Mouse (Mus musculus) ES-CJ7 (cell line): ENCODE measurements around the gene Hes3.

ENCODE experiments used
- DNase-seq: peaks from one replicate; pipeline ENCODE4 v3.0.0; 2011; ENCODE audit warnings: low read depth, low spot score

Hes3 gene

GRCm38 (mm10) chr4:152305991-152306390 lies 14.5 kb upstream of the Hes3 start:
- no peak for DNase-seq

GRCm38 (mm10) chr4:152304685-152305084 lies 13.2 kb upstream of the Hes3 start:
- no peak for DNase-seq

- no peak for DNase-seq
Observed at GRCm38 (mm10) chr4:152303172-152303571, 11.7 kb upstream of the Hes3 start.

GRCm38 (mm10) chr4:152302012-152302411 lies 10.6 kb upstream of the Hes3 start:
- no peak for DNase-seq

GRCm38 (mm10) chr4:152300375-152300774 lies 8.9 kb upstream of the Hes3 start:
- DNase-seq = no peak

- no peak for DNase-seq
Observed at GRCm38 (mm10) chr4:152298836-152299235, 7.4 kb upstream of the Hes3 start.

GRCm38 (mm10) chr4:152296874-152297861 lies 5.7 kb upstream of the Hes3 start, which contains the start of gene Icmt:
Icmt (plus strand) TSS chr4:152297227.
- DNase-seq = peak; percentile 99

GRCm38 (mm10) chr4:152296371-152296770 lies 4.9 kb upstream of the Hes3 start:
- DNase-seq = no peak

GRCm38 (mm10) chr4:152295916-152296315 lies 4.5 kb upstream of the Hes3 start:
- DNase-seq = no peak

GRCm38 (mm10) chr4:152294188-152294929 lies 2.9 kb upstream of the Hes3 start:
- peak; percentile 58 for DNase-seq

GRCm38 (mm10) chr4:152292102-152292765 lies 772 bp upstream of the Hes3 start:
- no peak for DNase-seq

GRCm38 (mm10) chr4:152290991-152291390 lies 471 bp downstream of the Hes3 start:
- no peak for DNase-seq

- DNase-seq = peak; percentile 84
Observed at GRCm38 (mm10) chr4:152290385-152290784, 1.1 kb downstream of the Hes3 start.

GRCm38 (mm10) chr4:152288398-152288945 lies 3.0 kb downstream of the Hes3 start:
- no peak for DNase-seq

- no peak for DNase-seq
Observed at GRCm38 (mm10) chr4:152287317-152288120, 3.9 kb downstream of the Hes3 start.

GRCm38 (mm10) chr4:152286887-152287286 lies 4.6 kb downstream of the Hes3 start:
- peak; percentile 65 for DNase-seq

- DNase-seq = peak; percentile 83
Observed at GRCm38 (mm10) chr4:152286183-152286582, 5.3 kb downstream of the Hes3 start.

- peak; percentile 60 for DNase-seq
Observed at GRCm38 (mm10) chr4:152285505-152285904, 6.0 kb downstream of the Hes3 start.

- DNase-seq = peak; percentile 77
Observed at GRCm38 (mm10) chr4:152283186-152283950, 8.1 kb downstream of the Hes3 start.

GRCm38 (mm10) chr4:152282721-152283120 lies 8.7 kb downstream of the Hes3 start:
- no peak for DNase-seq
